Mouse (Mus musculus) neural tube, embryonic 14.5 days (tissue): ENCODE data around the gene Myo1b. TPM values are rescaled to one million over a fixed set of nuclear protein-coding genes. Genes with fewer than 3 reads are reported as not detected.

Experiments used
- ATAC-seq: fragments of 200-750 bp; cut with Nextera tagmentation; 2 replicates; pipeline ENCODE4 v1.8.0; 2017; ENCODE audit warnings: low read depth, mild to moderate bottlenecking, moderate TSS enrichment, moderate library complexity
- H3K27ac ChIP-seq: fragments of 300-500 bp; sonication (generic); 2 replicates; pipeline ENCODE4 v1.5.1; 2014; ENCODE audit warnings: low read depth, mild to moderate bottlenecking, control low read depth, low read length, moderate library complexity, mixed read lengths
- H3K27me3 ChIP-seq: fragments of 300-500 bp; sonication (generic); 2 replicates; pipeline ENCODE4 v1.6.1; 2014; ENCODE audit warnings: low read length; ENCODE audit not compliant: control insufficient read depth, insufficient read depth
- H3K36me3 ChIP-seq: fragments of 300-500 bp; sonication (generic); 2 replicates; pipeline ENCODE4 v1.6.1; 2014; ENCODE audit warnings: low read length, mixed read lengths; ENCODE audit not compliant: control insufficient read depth, insufficient read depth
- H3K4me1 ChIP-seq: fragments of 300-500 bp; sonication (generic); 2 replicates; pipeline ENCODE4 v1.6.1; 2014; ENCODE audit warnings: low read length; ENCODE audit not compliant: control insufficient read depth, insufficient read depth
- H3K4me2 ChIP-seq: fragments of 300-500 bp; sonication (generic); 2 replicates; pipeline ENCODE4 v1.6.1; 2014; ENCODE audit warnings: mild to moderate bottlenecking, low read depth, low read length, control low read depth
- H3K4me3 ChIP-seq: fragments of 300-500 bp; sonication (generic); 2 replicates; pipeline ENCODE4 v1.5.1; 2014; ENCODE audit warnings: low read depth, low read length, control low read depth, mixed read lengths
- H3K9ac ChIP-seq: fragments of 300-500 bp; sonication (generic); replicated peaks from 2 replicates; pipeline ENCODE4 v1.6.1; 2014; ENCODE audit warnings: low read depth, mild to moderate bottlenecking, control low read depth, low read length, mixed read lengths
- H3K9me3 ChIP-seq: fragments of 300-500 bp; sonication (generic); 2 replicates; pipeline ENCODE4 v1.6.1; 2016; ENCODE audit warnings: low read length; ENCODE audit not compliant: control insufficient read depth
- WGBS: fragments of 180-500 bp; shearing (Covaris S2); extraction: QIAGEN DNeasy Blood & Tissue Kit; methylation state at CpG from one replicate; pipeline ENCODE4 v1.1.7; 2014; 5-methylcytosine and 5-hydroxymethylcytosine counted together
- polyA plus RNA-seq: library from polyadenylated mRNA; unstranded; fragments of >200 nt; fragmentation: Nextera tagmentation; extraction: Ambion mirVana; gene quantifications from 2 replicates; pipeline ENCODE4 v1.2.1, GENCODE M21; 2014

Myo1b gene
- polyA plus RNA-seq, 1 experiment from 2014 or later = 74.8 TPM

- H3K27me3 ChIP-seq = no peaks in the 10 kb centered on the region
- WGBS = 91% methylated on average over 10 of the region's 10 CpGs
- H3K9me3 ChIP-seq = no peaks in the 10 kb centered on the region
- no peak overlapping the region for H3K4me3 ChIP-seq
- no peak overlapping the region for H3K4me2 ChIP-seq
- 0 out of 2 replicates have a peak, but pooled peaks cover 3% of the 10 kb centered on the region for H3K36me3 ChIP-seq
- H3K4me1 ChIP-seq = no peaks in the 10 kb centered on the region
- no peak for ATAC-seq
- no peak overlapping the region for H3K9ac ChIP-seq
- no peak overlapping the region for H3K27ac ChIP-seq
Observed at GRCm38 (mm10) chr1:51740626-51741231, 175.1 kb downstream of the Myo1b start.

DNA sequence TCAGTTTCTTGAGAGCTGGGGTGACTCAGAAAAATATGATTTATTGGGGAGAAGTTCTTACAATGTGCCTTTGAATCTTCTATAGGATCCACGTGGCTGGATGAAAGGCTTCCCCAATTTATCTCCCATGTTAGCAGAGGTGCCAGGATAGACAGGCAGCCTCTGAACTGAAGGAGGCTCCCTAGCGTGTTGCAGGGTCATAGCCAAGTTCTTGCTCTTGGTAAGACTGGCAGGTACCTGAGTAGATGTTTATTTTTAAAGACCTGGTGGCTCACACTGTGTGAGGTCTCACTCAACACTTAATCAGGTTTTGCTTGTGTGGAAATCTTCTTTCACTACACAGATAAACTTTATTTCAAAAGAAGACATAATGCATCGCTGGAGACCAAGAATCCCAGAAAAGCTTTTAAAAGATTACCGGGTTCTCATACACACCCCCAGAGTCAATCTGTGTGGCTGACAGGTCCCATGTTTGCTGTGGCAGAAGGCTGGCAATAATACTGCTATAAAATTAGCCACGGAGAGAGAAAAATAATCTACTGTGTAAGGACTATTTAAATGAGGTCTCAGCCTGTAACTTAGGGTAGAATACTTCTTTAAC, 176.5 kb downstream of the Myo1b start:
- Histone ChIP-seq H3K27ac (no peak overlapping the region), H3K9ac (no peak overlapping the region), H3K36me3 (no peaks in the 10 kb centered on the region), H3K27me3 (no peaks in the 10 kb centered on the region), H3K4me3 (no peak overlapping the region), H3K4me2 (no peak overlapping the region), H3K4me1 (no peaks in the 10 kb centered on the region), H3K9me3 (no peaks in the 10 kb centered on the region)
- 75% methylated on average over 5 of the region's 5 CpGs for WGBS
- ATAC-seq = no peak

DNA sequence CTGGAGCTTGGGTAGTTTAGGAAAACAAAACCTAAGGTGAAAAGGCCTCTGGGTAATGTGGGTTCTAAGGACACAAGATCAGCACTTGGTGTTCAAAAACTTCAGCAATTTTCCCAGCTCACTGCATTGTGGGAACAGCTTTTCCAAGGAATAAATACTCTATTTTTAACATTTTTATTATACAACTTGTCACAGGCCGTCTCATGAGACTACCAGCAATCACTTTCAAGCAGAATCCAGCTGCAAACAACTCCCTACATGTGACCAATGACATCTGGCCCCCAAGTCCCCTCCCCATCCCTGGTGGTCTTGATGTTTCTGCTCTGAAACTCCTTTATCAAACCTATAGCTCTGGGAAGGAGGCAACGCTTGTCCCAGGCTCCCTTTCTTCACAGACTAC, 179.0 kb downstream of the Myo1b start:
- Histone ChIP-seq H3K4me2 (no peak overlapping the region), H3K9me3 (no peaks in the 10 kb centered on the region), H3K36me3 (no peaks in the 10 kb centered on the region), H3K4me3 (no peak overlapping the region), H3K9ac (no peak overlapping the region), H3K27me3 (no peaks in the 10 kb centered on the region), H3K27ac (no peak overlapping the region), H3K4me1 (no peaks in the 10 kb centered on the region)
- ATAC-seq = no peak
- WGBS = 79% methylated on average over 2 of the region's 2 CpGs

DNA sequence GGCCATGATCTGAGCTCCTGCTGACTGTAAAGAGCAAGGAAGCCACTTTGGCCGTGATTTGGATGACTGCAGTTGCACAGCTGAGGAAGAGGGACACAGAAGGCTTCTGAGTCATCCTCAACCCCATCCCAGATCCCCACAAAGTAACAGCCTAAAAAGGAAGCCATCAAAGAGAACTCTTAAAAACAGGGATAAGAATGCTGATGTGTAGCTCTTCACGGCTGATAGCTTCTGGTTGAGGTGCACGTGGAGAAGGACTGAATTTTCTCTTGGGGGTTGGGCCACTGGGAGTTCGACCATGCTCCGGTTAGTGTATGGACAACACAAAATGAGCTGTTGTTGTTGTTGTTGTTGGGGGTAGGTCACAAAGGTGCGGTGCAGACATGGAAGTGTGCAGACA, 181.2 kb downstream of the Myo1b start:
- Histone ChIP-seq H3K4me2 (no peak overlapping the region), H3K4me3 (no peak overlapping the region), H3K4me1 (no peaks in the 10 kb centered on the region), H3K27me3 (no peaks in the 10 kb centered on the region), H3K36me3 (no peaks in the 10 kb centered on the region), H3K9ac (no peak overlapping the region), H3K9me3 (no peaks in the 10 kb centered on the region), H3K27ac (no peak overlapping the region)
- 89% methylated on average over 6 of the region's 6 CpGs for WGBS
- no peak for ATAC-seq

- no peak overlapping the region for H3K4me3 ChIP-seq
- H3K36me3 ChIP-seq = no peaks in the 10 kb centered on the region
- no peaks in the 10 kb centered on the region for H3K4me1 ChIP-seq
- H3K4me2 ChIP-seq = no peak overlapping the region
- no peaks in the 10 kb centered on the region for H3K27me3 ChIP-seq
- no peaks in the 10 kb centered on the region for H3K9me3 ChIP-seq
- 86% methylated on average over 1 of the region's 1 CpGs for WGBS
- no peak for ATAC-seq
- H3K27ac ChIP-seq = no peak overlapping the region
- H3K9ac ChIP-seq = no peak overlapping the region
Observed at GRCm38 (mm10) chr1:51729407-51729806, 186.5 kb downstream of the Myo1b start.

- H3K27me3 ChIP-seq = no peaks in the 10 kb centered on the region
- 90% methylated on average over 4 of the region's 4 CpGs for WGBS
- no peaks in the 10 kb centered on the region for H3K36me3 ChIP-seq
- no peak overlapping the region for H3K4me3 ChIP-seq
- no peak for ATAC-seq
- no peak overlapping the region for H3K4me2 ChIP-seq
- H3K4me1 ChIP-seq = no peaks in the 10 kb centered on the region
- H3K9me3 ChIP-seq = no peaks in the 10 kb centered on the region
- no peak overlapping the region for H3K9ac ChIP-seq
- no peak overlapping the region for H3K27ac ChIP-seq
Observed at GRCm38 (mm10) chr1:51728816-51729215, 187.1 kb downstream of the Myo1b start.

GRCm38 (mm10) chr1:51719897-51720673, 195.8 kb downstream of the Myo1b start:
- H3K9me3 ChIP-seq = no peaks in the 10 kb centered on the region
- WGBS = 57% methylated on average over 9 of the region's 9 CpGs
- H3K36me3 ChIP-seq = no peaks in the 10 kb centered on the region
- no peak overlapping the region for H3K27ac ChIP-seq
- H3K4me1 ChIP-seq = no peaks in the 10 kb centered on the region
- no peak overlapping the region for H3K4me2 ChIP-seq
- H3K9ac ChIP-seq = no peak overlapping the region
- ATAC-seq = no peak
- no peaks in the 10 kb centered on the region for H3K27me3 ChIP-seq
- H3K4me3 ChIP-seq = no peak overlapping the region

- H3K4me3 ChIP-seq = no peak overlapping the region
- H3K9me3 ChIP-seq = no peaks in the 10 kb centered on the region
- no peaks in the 10 kb centered on the region for H3K36me3 ChIP-seq
- no peak overlapping the region for H3K27ac ChIP-seq
- H3K27me3 ChIP-seq = no peaks in the 10 kb centered on the region
- no peak overlapping the region for H3K9ac ChIP-seq
- no peak for ATAC-seq
- WGBS = 91% methylated on average over 2 of the region's 2 CpGs
- H3K4me1 ChIP-seq = no peaks in the 10 kb centered on the region
- no peak overlapping the region for H3K4me2 ChIP-seq
Observed at GRCm38 (mm10) chr1:51710831-51711230, 205.0 kb downstream of the Myo1b start.

GRCm38 (mm10) chr1:51706106-51706505, 209.8 kb downstream of the Myo1b start:
- H3K27me3 ChIP-seq = no peaks in the 10 kb centered on the region
- no peak overlapping the region for H3K9ac ChIP-seq
- no peak for ATAC-seq
- no peaks in the 10 kb centered on the region for H3K9me3 ChIP-seq
- no peak overlapping the region for H3K4me2 ChIP-seq
- H3K27ac ChIP-seq = no peak overlapping the region
- WGBS = 76% methylated on average over 3 of the region's 3 CpGs
- H3K36me3 ChIP-seq = no peaks in the 10 kb centered on the region
- no peak overlapping the region for H3K4me3 ChIP-seq
- no peaks in the 10 kb centered on the region for H3K4me1 ChIP-seq
